Mouse (Mus musculus): ENCODE results near the gene Dlx1.

DNA sequence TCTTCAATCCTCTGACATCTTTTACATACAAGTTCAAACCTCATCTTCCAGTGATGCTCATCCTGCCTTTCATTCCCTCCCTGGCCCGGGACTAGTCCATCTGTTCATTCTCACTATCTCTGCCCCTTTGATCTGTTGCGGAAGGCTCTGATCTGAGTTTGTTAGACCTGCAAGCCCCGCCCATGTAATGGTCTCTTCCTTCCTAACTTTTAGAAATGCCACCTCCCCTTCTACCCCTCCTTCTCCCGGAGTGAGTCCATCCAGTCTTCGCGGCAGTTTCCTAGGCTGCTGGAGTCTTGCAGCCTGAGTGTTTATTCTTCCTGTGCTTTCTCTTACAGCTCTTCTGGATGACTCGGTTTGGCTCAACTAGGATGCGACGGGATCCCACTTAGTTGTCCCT is 38.6 kb downstream of the Dlx1 start:
- TF ChIP-seq CTCF (IDR thresholded peaks at IDR 0.05; ENCODE audit: borderline replicate concordance, extremely low read depth, insufficient read depth, insufficient read length) (no peak), POLR2A (IDR thresholded peaks at IDR 0.05; ENCODE audit: borderline replicate concordance, extremely low read depth, insufficient read depth, insufficient read length, poor library complexity, severe bottlenecking) (no peak)

All from brain, embryonic 14.5 days (tissue).